Mouse (Mus musculus) embryonic facial prominence, embryonic 14.5 days (tissue): Measurements from ENCODE around the gene Zfp316. TPM values are rescaled to one million over a fixed set of nuclear protein-coding genes. Genes with fewer than 3 reads are reported as not detected.

Source experiments
- ATAC-seq: fragments of 200-750 bp; cut with Nextera tagmentation; 2 replicates; pipeline ENCODE4 v1.8.0; 2017; ENCODE audit warnings: low read depth, moderate number of reproducible peaks, moderate TSS enrichment
- DNase-seq: peaks from one replicate; pipeline ENCODE4 v3.0.0-alpha.2; 2015; ENCODE audit warnings: low spot score
- H3K27ac ChIP-seq: fragments of 300-500 bp; sonication (generic); replicated peaks from 2 replicates; pipeline ENCODE4 v1.5.1; 2014; ENCODE audit warnings: low read depth, mild to moderate bottlenecking, low read length, moderate library complexity
- H3K27me3 ChIP-seq: fragments of 300-500 bp; sonication (generic); replicated peaks from 2 replicates; pipeline ENCODE4 v1.6.1; 2014; ENCODE audit warnings: low read length; ENCODE audit not compliant: control insufficient read depth, insufficient read depth
- H3K36me3 ChIP-seq: fragments of 300-500 bp; sonication (generic); 2 replicates; pipeline ENCODE4 v1.6.1; 2014; ENCODE audit warnings: low read length, mixed read lengths; ENCODE audit not compliant: control insufficient read depth, insufficient read depth
- H3K4me1 ChIP-seq: fragments of 300-500 bp; sonication (generic); 2 replicates; pipeline ENCODE4 v1.6.1; 2014; ENCODE audit warnings: antibody characterized with exemption, low read length; ENCODE audit not compliant: control insufficient read depth, insufficient read depth
- H3K4me2 ChIP-seq: fragments of 300-500 bp; sonication (generic); 2 replicates; pipeline ENCODE4 v1.6.1; 2014; ENCODE audit warnings: low read depth, mild to moderate bottlenecking, low read length, moderate library complexity, mixed read lengths
- H3K4me3 ChIP-seq: fragments of 300-500 bp; sonication (generic); 2 replicates; pipeline ENCODE4 v1.5.1; 2014; ENCODE audit warnings: low read depth, mild to moderate bottlenecking, low read length
- H3K9ac ChIP-seq: fragments of 300-500 bp; sonication (generic); 2 replicates; pipeline ENCODE4 v1.6.1; 2014; ENCODE audit warnings: low read depth, mild to moderate bottlenecking, low read length, moderate library complexity, mixed read lengths
- H3K9me3 ChIP-seq: fragments of 300-500 bp; sonication (generic); 2 replicates; pipeline ENCODE4 v1.6.1; 2016; ENCODE audit warnings: low read length; ENCODE audit not compliant: control insufficient read depth
- WGBS: fragments of 180-500 bp; shearing (Covaris S2); extraction: QIAGEN DNeasy Blood & Tissue Kit; methylation state at CpG from one replicate; pipeline ENCODE4 v1.1.7; 2014; 5-methylcytosine and 5-hydroxymethylcytosine counted together
- polyA plus RNA-seq: library from polyadenylated mRNA; unstranded; fragments of >200 nt; fragmentation: Nextera tagmentation; extraction: Ambion mirVana; gene quantifications from 2 replicates; pipeline ENCODE4 v1.2.1, GENCODE M21; 2014

The Zfp316 gene
- polyA plus RNA-seq, 1 experiment from 2014 or later = 1.4 TPM

- H3K36me3 ChIP-seq = no peaks in the 10 kb centered on the region
- peak overlapping the region; percentile 66 for H3K9ac ChIP-seq
- DNase-seq (no peak), ATAC-seq (no peak)
- peaks cover 12% of the 10 kb centered on the region for H3K4me1 ChIP-seq
- H3K9me3 ChIP-seq = no peaks in the 10 kb centered on the region
- H3K27me3 ChIP-seq = peaks cover 63% of the 10 kb centered on the region
- WGBS = 3% methylated on average over 12 of the region's 19 CpGs
- H3K4me2 ChIP-seq = peak overlapping the region; percentile 83
- H3K4me3 ChIP-seq = peak overlapping the region; percentile 50
- H3K27ac ChIP-seq = no peak overlapping the region
Measured at GRCm38 (mm10) chr5:143292879-143293278, 23.1 kb upstream of the Zfp316 start.

GRCm38 (mm10) chr5:143289299-143289698, 19.5 kb upstream of the Zfp316 start:
- Histone ChIP-seq H3K4me3 (no peak overlapping the region), H3K27ac (no peak overlapping the region), H3K36me3 (no peaks in the 10 kb centered on the region), H3K27me3 (peaks cover 82% of the 10 kb centered on the region), H3K9me3 (no peaks in the 10 kb centered on the region), H3K9ac (no peak overlapping the region), H3K4me2 (no peak overlapping the region), H3K4me1 (peaks cover 14% of the 10 kb centered on the region)
- DNase-seq = no peak
- no peak for ATAC-seq
- 70% methylated on average over 9 of the region's 9 CpGs for WGBS

- H3K4me1 ChIP-seq = peaks cover 8% of the 10 kb centered on the region
- no peaks in the 10 kb centered on the region for H3K36me3 ChIP-seq
- 16% methylated on average over 6 of the region's 9 CpGs for WGBS
- no peak overlapping the region for H3K27ac ChIP-seq
- H3K9me3 ChIP-seq = no peaks in the 10 kb centered on the region
- peak overlapping the region; percentile 19; the same call in 1 of the 2 replicates for H3K9ac ChIP-seq
- peaks cover 73% of the 10 kb centered on the region for H3K27me3 ChIP-seq
- DNase-seq = no peak
- no peak for ATAC-seq
- H3K4me3 ChIP-seq = peak overlapping the region; percentile 25
- peak overlapping the region; percentile 46 for H3K4me2 ChIP-seq
Measured at GRCm38 (mm10) chr5:143288378-143288911, 18.6 kb upstream of the Zfp316 start.

- H3K4me3 ChIP-seq = peak overlapping the region; percentile 25
- H3K9me3 ChIP-seq = no peaks in the 10 kb centered on the region
- H3K4me1 ChIP-seq = peaks cover 8% of the 10 kb centered on the region
- H3K27ac ChIP-seq = no peak overlapping the region
- peaks cover 67% of the 10 kb centered on the region for H3K27me3 ChIP-seq
- no peak for ATAC-seq
- no peak for DNase-seq
- peak overlapping the region; percentile 46 for H3K4me2 ChIP-seq
- 3% methylated on average over 28 of the region's 48 CpGs for WGBS
- no peaks in the 10 kb centered on the region for H3K36me3 ChIP-seq
- peak overlapping the region; percentile 19; the same call in 1 of the 2 replicates for H3K9ac ChIP-seq
Measured at GRCm38 (mm10) chr5:143287774-143288328, 18.0 kb upstream of the Zfp316 start.

GRCm38 (mm10) chr5:143284762-143285161, 14.9 kb upstream of the Zfp316 start:
- no peak overlapping the region for H3K27ac ChIP-seq
- H3K9ac ChIP-seq = no peak overlapping the region
- DNase-seq (no peak), ATAC-seq (no peak)
- H3K4me3 ChIP-seq = no peak overlapping the region
- H3K9me3 ChIP-seq = no peaks in the 10 kb centered on the region
- no peaks in the 10 kb centered on the region for H3K36me3 ChIP-seq
- H3K4me2 ChIP-seq = no peak overlapping the region
- peaks cover 8% of the 10 kb centered on the region for H3K4me1 ChIP-seq
- peaks cover 44% of the 10 kb centered on the region for H3K27me3 ChIP-seq
- WGBS = 36% methylated on average over 6 of the region's 6 CpGs

GRCm38 (mm10) chr5:143279247-143279646, 9.4 kb upstream of the Zfp316 start:
- DNase-seq = peak; percentile 56
- peak; percentile 83; the same call in 1 of the 2 replicates for ATAC-seq
- Histone ChIP-seq H3K36me3 (no peaks in the 10 kb centered on the region), H3K4me2 (no peak overlapping the region), H3K4me1 (no peaks in the 10 kb centered on the region; the same call in 1 of the 2 replicates), H3K27ac (no peak overlapping the region), H3K4me3 (no peak overlapping the region), H3K9me3 (no peaks in the 10 kb centered on the region), H3K27me3 (0 out of 2 replicates have a peak, but pooled peaks cover 14% of the 10 kb centered on the region), H3K9ac (no peak overlapping the region)
- 37% methylated on average over 10 of the region's 10 CpGs for WGBS

- 0 out of 2 replicates have a peak, but pooled peaks cover 12% of the 10 kb centered on the region for H3K27me3 ChIP-seq
- no peaks in the 10 kb centered on the region for H3K9me3 ChIP-seq
- H3K27ac ChIP-seq = no peak overlapping the region
- H3K36me3 ChIP-seq = no peaks in the 10 kb centered on the region
- WGBS = 52% methylated on average over 4 of the region's 5 CpGs
- no peak overlapping the region for H3K4me2 ChIP-seq
- ATAC-seq (no peak), DNase-seq (no peak)
- no peak overlapping the region for H3K4me3 ChIP-seq
- H3K9ac ChIP-seq = no peak overlapping the region
- H3K4me1 ChIP-seq = no peaks in the 10 kb centered on the region; the same call in 1 of the 2 replicates
Measured at GRCm38 (mm10) chr5:143275761-143276160, 5.9 kb upstream of the Zfp316 start.

GRCm38 (mm10) chr5:143272540-143273330, 2.9 kb upstream of the Zfp316 start:
- Histone ChIP-seq H3K9me3 (no peaks in the 10 kb centered on the region), H3K27ac (no peak overlapping the region), H3K36me3 (no peaks in the 10 kb centered on the region), H3K27me3 (0 out of 2 replicates have a peak, but pooled peaks cover 4% of the 10 kb centered on the region), H3K4me1 (peaks cover 7% of the 10 kb centered on the region), H3K4me2 (no peak overlapping the region), H3K9ac (no peak overlapping the region), H3K4me3 (no peak overlapping the region)
- WGBS = 81% methylated on average over 16 of the region's 16 CpGs
- peak; percentile 63 for DNase-seq
- peak; percentile 38 for ATAC-seq
